Mouse (Mus musculus) small intestine, adult 10 weeks (tissue): Measurements from ENCODE around the gene Hyal1. TPM values are rescaled to one million over a fixed set of nuclear protein-coding genes. Genes with fewer than 3 reads are reported as not detected.

Source experiments
- polyA plus RNA-seq: library from polyadenylated mRNA; stranded (reverse); fragments of 350-450 nt; fragmentation: Illumina TruSeq; extraction: RNeasy Lipid Tissue Mini Kit (QIAGEN cat#74804); gene quantifications from one replicate; pipeline ENCODE4 v1.2.3, GENCODE M21; 2014; ENCODE audit warnings: low replicate concordance

The Hyal1 gene
- 1.4 TPM for polyA plus RNA-seq

DNA sequence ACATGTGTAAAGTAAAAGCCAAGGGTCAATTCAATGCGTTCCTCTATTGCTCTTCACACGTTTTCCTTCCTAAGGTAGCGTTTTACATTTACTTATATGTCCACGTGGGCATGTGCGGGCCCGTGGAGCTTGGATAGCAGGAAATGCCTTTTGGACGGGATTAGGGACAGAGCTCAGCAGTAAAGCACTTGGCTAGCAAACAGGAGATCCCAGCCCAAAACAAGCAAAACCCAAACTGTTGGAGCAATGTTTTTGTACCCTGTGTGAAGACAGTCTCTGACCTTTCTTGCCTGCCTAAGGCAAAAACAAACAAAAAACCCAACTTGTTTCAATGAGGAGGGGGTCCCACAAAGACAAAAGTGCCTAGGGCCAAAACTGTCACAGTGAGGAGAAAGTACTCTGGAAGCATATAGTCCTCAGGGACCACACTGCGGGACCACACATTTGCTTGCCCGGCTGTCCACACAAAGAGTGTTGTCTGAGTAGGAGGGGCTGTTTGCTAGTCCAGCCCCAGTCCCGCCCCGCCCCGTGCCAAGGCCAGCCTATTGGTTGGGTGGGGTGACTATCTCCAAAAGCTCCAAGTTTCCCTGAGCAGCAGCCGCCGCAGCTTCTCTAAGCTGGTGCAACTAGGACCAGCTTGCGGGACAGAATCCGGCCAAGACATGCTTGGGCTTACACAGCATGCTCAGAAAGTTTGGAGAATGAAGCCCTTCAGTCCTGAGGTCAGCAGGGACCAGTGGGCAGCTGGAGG lies at the start of gene Hyal1:
Gene Hyal1, plus strand, starts transcription at position 571 of the 751 bp plus-strand sequence.

DNA sequence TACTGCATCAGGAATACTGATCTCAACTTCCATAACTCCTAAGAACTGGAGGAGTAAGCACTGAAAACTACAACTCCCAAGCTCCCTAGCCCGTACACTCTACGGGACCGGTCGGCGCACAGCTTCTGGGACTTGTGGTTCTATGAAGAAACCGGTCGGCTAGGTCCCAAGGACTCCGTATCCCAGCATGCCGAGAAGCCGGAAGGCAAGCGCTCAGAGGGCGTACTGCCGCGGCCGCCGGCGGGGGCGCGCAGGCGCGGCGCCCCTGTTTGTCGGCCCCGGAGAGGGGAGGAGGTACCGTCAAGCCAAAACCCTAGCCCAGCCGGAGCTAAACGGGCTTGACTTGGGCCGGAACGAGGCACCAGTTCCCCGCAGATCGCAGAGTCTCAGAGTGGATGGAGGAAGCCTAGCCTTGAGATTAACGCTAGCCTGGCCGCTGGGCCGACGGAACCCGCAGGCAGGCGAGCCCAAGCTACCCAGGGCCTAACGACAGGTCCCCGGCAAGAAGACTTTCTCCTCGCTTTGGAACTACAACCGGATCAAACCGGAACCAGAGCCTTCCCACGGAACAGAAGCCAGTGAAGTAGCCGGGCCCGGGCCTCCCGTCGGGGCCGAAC lies 42.8 kb upstream of the Hyal1 start, which contains the start of gene Tmem115:
Gene Tmem115, plus strand, starts transcription at position 155 of the 617 bp plus-strand sequence.

DNA sequence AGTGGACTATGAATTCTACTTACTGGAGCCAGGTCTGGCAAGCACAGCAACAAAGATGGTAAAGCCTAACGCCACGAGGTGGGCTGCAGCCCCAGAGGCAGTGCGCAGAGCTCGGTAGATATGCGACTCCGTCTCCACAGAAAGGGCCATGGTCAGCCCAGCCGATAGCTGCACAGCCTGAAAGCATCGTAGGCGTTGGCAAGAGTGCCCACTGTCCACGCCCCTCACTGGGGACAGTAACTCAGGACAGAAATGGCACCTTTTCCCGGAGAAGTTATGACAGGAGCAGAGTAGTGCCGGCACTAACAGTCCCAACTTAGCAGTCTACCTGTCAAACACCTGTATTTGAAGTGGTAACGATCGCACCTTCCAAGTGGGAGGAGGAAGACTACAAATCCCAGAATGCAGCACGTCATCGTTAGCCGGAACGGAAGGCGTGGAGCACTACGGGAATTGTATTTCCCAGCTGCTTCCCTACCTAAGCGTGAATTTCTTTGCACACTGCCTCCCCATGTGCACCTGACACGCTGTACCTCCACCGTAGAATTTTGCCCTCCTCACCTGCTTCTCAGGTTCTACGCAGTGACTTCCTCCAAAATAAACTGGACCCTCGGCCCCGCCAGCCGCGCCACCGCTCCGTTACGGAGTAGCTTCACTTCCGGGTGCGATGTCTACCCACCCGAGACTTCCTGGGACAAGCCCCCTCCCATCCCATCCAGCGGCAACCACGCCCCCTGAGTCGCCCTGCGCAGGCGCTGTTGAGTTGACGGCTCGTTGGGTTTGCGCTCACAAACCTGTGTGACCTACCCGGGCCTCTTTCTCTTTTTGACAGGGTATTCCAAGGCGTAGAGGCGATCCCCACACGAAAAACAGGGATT lies 35.0 kb upstream of the Hyal1 start, which contains the start of the genes Cyb561d2 and Nprl2:
Gene Cyb561d2, minus strand, starts transcription at position 720 of the 878 bp plus-strand sequence.
Gene Nprl2, plus strand, starts transcription at position 753 of the 878 bp plus-strand sequence.

GRCm38 (mm10) chr9:107547026-107547425 lies 29.7 kb upstream of the Hyal1 start, which contains the start of gene Zmynd10:
Gene Zmynd10, plus strand, starts transcription at chr9:107547298.

GRCm38 (mm10) chr9:107551117-107551889 lies 25.4 kb upstream of the Hyal1 start, which contains the start of gene Rassf1:
Gene Rassf1, plus strand, starts transcription at chr9:107551555.

DNA sequence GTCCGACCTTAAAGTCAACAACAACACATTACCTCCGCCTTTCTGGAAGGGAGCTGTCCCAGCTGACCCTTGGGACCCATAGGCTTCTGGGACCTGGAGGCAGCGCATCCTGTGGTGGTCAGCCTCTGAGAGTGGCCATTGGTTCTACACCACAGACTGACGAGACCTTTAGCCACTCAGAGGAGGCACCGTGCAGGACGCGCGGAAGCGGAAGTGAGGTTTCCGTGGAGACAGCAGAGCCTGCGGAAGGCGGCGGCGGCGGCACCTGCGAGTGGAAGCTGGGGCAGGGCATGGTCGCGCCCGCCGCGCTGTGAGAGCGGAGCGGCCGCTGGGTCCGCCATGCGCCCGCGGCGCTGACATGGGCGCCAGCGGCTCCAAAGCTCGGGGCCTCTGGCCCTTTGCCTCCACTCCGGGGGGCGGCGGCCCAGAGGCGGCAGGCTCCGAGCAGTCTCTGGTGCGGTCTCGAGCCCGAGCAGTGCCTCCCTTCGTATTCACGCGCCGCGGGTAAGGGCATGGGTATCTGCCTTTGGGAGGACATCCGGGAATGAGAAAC lies 13.6 kb upstream of the Hyal1 start, which contains the start of gene Tusc2:
Gene Tusc2, plus strand, starts transcription at position 227 of the 553 bp plus-strand sequence.

DNA sequence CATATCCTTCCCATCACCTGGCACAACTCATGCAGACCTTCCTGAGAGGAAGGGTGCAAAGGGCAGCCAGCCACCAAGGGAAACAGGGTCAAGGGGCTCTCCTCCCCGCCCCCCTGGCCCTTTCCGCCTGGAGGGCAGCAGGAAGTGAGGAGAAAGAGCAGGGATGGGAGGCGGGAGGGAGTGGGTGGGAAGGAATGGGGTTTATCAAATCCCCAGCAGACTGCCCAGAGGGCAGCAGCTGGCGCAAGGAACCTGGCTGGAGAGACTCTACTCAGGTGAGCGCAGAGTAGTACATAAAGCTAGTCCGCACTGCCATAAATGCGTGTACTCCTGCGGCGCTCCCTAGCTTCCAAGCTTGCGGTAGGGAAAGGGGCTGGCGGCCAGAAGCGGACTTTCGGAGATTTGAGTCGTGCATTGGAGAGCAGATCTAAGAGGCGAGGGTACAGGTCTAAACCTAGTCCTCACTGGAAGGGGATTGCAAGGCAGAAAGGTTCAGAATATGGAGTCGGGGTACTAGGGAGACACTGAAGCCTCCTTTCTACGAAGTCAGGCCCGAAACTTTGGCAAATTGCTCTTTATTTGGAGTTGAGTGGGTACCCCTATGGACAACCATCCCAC lies 8.9 kb upstream of the Hyal1 start, which contains the start of gene Hyal2:
Gene Hyal2, plus strand, starts transcription at position 244 of the 618 bp plus-strand sequence.

DNA sequence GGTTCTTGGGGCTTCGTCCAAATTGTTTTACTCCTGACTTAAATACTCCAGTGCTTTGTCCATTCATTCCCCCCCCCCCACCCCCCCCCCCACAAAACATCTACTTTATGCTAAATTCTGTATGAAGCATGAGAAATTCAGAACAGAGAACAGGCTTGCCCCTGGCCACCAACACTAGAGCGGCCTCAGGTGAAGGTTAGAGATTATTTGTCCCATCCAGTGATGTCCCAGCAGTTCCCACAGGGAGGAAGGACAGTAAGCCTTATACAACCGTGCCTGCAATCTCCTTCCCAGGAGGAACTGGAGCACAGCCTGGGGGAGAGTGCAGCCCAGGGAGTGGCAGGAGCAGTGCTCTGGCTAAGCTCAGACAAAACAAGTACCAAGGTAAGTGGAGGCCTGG lies 1.9 kb downstream of the Hyal1 start, which contains the start of gene Naa80:
Gene Naa80, plus strand, starts transcription at position 301 of the 400 bp plus-strand sequence.

DNA sequence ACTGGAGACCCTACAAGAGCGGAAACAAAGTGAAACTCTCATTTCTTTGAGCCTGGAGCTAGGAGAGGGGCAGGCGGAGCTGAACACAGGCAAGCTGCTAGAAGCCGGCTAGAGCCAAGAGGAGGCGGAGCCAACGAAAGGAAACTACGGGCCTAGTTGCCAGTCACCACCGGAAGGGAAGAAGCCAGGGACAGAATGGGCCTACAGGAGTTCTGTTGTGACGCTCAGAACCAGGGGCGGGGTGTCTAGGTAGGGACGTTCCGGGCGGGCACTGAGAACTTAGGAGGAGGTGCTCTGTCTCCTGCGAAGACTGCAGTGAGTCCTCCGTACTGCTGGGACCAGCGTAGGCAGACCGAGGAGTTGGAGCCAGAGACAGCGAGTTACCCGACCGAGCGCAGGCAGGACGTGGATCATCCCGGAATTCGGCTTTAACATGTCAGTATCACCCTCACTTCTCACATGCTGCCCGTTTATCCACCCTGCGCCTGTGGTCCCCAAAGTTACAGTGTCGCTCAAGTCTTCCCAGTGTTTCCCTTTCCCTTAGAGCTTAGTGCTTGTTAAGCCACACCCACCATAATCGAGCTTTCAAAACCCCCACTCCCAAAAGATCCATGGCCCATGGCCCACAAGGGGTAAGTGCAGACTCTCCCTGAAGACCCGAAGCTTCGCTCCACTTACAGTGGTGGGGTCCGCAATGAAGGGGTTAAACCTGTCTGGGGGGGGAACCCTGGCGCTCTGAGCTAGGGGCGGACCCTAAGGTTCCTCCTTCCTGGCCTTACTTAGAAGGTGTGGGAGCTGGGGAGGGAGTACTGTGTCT lies 4.0 kb downstream of the Hyal1 start, which contains the start of gene Hyal3:
Gene Hyal3, plus strand, starts transcription at position 318 of the 817 bp plus-strand sequence.

GRCm38 (mm10) chr9:107586974-107587832 lies 10.5 kb downstream of the Hyal1 start, which contains the start of gene Ifrd2:
Gene Ifrd2, plus strand, starts transcription at chr9:107587642.

DNA sequence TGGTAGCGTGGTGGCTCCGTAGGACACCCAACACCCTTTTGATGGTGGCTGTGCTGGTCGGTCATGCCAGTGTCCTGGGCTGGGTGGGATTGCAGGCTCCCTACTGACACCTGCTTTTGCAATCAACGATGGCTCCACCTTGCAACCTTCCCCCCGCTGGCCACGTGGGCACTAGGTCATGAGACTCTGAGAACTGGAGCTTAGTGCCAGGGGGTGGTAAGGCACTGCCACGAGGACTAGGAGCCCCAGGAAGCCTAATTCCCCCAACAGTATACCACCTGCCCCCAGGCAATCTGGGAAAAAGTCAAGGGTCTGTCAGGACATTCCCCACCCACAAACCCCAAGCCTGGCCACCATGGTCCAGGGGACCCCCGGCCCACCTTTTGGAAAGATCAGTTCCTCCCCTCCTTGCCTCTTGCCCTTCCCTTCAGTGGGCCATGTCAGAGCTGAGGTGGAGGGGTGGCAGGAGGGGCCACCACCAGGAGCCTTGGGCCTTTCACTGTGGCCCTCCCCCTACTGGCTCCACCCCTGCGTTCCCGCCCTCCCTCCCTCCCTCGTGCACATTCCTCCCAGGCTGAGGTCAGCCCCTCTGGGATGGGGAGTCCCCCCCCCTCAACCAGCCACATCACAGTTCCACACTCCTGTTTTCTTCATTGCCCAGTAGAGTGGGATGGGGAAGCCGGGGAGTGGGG lies 32.2 kb downstream of the Hyal1 start, which contains the start of gene Sema3b:
Gene Sema3b, minus strand, starts transcription at position 489 of the 692 bp plus-strand sequence.

Other genes starting within 250 kb of the Hyal1 start
- gene Hemk1, start 238.6 kb upstream of the Hyal1 start, polyA plus RNA-seq = 0.74 TPM
- not detected for gene 6430571L13Rik, start 236.3 kb upstream of the Hyal1 start, polyA plus RNA-seq
- not detected for gene Cacna2d2, start 177.3 kb upstream of the Hyal1 start, polyA plus RNA-seq
- not detected for gene Tmem115, start 43.0 kb upstream of the Hyal1 start, polyA plus RNA-seq
- gene Cyb561d2, start 34.7 kb upstream of the Hyal1 start, polyA plus RNA-seq = 0.93 TPM
- gene Nprl2, start 34.7 kb upstream of the Hyal1 start, polyA plus RNA-seq = 0.78 TPM
- not detected for gene Zmynd10, start 29.6 kb upstream of the Hyal1 start, polyA plus RNA-seq
- 24.5 TPM for gene Rassf1, start 25.4 kb upstream of the Hyal1 start, polyA plus RNA-seq
- 17.4 TPM for gene Tusc2, start 13.7 kb upstream of the Hyal1 start, polyA plus RNA-seq
- gene Hyal2, start 9.0 kb upstream of the Hyal1 start, polyA plus RNA-seq = 0.22 TPM
- gene Naa80, start 2.0 kb downstream of the Hyal1 start, polyA plus RNA-seq = 0.63 TPM
- gene Hyal3, start 3.9 kb downstream of the Hyal1 start, polyA plus RNA-seq = 0.22 TPM
- 31.3 TPM for gene Ifrd2, start 10.7 kb downstream of the Hyal1 start, polyA plus RNA-seq
- gene Sema3b, start 32.3 kb downstream of the Hyal1 start, polyA plus RNA-seq = 1.2 TPM
- 18.2 TPM for gene Gnai2, start 58.4 kb downstream of the Hyal1 start, polyA plus RNA-seq
- not detected for gene Slc38a3, start 92.6 kb downstream of the Hyal1 start, polyA plus RNA-seq
- not detected for gene Gnat1, start 102.8 kb downstream of the Hyal1 start, polyA plus RNA-seq
- gene Sema3f, start 133.5 kb downstream of the Hyal1 start, polyA plus RNA-seq = 0.37 TPM
- 132 TPM for gene Rbm5, start 194.1 kb downstream of the Hyal1 start, polyA plus RNA-seq